Mouse (Mus musculus) layer of hippocampus, adult 9-11 months (tissue): Measurements from ENCODE around the gene Appbp2.

Source experiments
- DNase-seq: peaks from one replicate; pipeline ENCODE4 v3.0.0; 2022

Gene Appbp2

GRCm38 (mm10) chr11:85152256-85152930 lies 82.5 kb downstream of the Appbp2 start:
- no peak for DNase-seq

- peak; percentile 98 for DNase-seq
Observed at GRCm38 (mm10) chr11:85139581-85140540, 95.1 kb downstream of the Appbp2 start, which contains the start of gene Usp32. Gene Usp32 (minus strand): TSS chr11:85140161.

- peak; percentile 12 for DNase-seq
Observed at GRCm38 (mm10) chr11:85138776-85139474, 96.0 kb downstream of the Appbp2 start.
